Mouse (Mus musculus): ENCODE measurements around the gene Kat6b.

Gene Kat6b

DNA sequence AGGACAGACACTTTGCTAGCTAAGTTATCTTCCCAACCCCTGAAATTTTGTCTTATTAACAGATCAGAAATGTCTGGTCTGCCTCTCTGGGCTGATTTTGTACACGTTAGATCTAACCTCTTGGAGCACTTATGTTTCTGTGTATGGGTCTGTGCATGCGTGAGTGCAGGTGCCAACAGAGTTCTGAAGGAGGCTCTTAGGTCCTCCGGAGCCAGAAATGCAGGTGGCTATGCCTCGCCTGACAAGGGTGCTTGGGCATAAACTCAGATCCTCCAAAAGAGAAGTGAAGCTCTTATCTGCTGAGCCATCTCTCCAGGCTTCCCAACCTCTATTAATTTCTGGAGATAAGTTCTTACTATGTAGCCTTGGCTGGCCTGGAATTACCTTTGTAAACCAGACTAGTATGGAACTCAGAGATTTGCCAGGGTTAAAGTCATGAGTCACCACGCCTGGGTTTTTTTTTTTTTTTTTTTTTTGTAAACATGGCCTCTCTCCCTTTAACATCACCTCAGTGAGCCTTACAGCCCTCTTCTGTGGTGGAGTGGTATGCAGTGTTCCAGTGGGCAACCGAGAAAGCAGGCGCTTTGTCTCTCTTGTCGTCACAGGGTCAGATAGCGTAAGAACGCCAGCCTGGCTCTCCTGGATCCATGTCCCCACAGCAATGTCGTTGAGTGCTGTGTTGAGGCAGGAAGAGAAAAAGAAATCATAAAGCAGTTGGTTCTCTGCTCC is 79.4 kb downstream of the Kat6b start:
- DNase-seq (ENCODE audit: low spot score in 2 of 2), result no peak

DNA sequence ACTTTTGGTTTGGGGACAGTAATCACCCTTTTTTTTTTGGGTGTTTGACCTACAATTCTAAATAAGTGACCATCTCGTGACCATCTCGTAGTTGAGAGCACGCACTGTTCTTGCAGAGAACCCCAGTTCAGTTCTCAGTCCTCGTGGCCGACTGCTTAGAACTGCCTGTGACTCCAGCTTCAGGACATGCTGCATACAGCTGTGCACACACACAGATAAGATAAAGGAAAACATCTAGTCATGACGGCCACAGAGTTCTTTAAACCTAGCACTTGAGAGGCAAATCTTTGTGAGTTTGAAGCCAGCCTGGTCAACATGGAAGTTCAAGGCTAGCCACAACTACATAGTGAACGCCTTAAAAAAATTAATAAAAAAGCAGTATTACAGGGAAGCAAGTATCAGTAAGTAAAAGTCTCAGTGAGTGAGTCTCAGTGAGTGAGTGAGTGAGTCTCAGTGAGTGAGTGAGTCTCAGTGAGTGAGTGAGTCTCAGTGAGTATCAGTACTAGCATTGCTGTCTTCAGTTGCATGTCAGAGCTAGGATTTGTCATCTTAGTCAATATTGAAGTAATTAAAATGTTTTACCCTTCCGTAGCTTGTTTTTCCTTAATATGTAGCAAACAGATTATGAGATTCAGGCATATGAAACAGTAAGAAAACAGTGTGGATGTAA is 80.3 kb downstream of the Kat6b start:
- no peak for DNase-seq (ENCODE audit: low spot score in 2 of 2)

DNA sequence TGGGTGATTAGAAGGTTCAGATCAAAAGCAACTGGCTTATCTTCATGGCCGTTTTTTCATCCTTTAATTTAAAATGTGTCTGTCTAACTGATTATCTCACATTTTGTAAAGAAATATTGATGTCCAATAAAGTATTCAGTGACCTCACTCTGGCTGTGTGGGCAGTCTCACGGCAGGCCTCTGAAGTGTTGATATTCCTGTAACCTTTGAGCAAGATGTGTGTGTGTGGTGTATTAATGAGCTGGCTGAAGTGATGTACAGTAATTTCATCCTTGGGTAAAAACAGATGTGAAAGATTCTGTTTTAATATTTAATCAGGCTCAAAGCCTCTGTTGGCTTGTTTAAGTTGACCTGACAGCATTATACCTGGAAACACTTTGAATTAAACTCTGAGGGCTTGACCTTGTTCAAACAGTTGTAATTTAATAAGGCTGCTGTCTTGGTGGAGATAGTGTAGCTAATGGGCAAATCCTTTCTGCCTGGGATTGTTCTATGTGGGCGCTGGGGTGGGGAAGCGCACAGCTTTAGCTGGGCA is 82.4 kb downstream of the Kat6b start:
- DNase-seq (ENCODE audit: low spot score in 2 of 2), result no peak

DNA sequence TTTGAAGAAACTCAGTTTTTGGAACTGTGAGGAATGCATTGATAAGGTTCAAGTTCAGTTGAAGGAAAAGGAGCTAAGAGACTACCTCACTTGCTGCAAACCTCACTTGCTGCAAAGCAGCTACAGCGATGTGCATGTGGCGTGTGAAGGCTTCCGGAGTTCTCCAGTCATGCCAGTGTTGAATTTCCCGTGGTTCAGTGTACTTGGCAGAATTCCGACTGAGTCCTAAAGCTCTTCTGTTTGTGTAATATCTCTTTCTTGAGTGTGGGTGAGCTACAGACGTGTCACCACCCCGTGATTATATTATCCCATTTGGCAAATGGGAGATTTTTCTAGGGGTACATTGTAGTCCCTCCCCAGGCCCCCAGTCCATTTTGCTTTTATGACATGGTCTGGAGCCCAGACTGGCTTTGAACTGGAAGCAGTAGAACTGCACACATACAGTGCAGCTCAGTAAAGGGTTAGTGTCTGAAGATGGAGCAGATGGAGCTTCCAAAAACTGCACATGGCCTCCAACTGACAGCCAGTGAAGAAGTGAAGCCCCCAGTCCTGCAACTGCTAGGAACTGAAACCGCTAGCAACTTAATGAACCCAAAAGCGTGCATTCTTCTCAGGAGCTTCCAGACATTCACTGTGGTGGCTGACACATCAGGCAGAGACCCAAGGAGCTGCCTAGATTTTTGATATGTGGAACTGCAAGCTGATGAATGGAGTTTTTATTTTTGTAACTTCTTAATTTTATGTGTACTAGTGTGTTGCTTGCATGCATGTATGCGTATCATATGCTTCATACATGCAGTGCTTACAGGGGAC is 84.5 kb downstream of the Kat6b start:
- DNase-seq (ENCODE audit: low spot score in 2 of 2), result no peak

DNA sequence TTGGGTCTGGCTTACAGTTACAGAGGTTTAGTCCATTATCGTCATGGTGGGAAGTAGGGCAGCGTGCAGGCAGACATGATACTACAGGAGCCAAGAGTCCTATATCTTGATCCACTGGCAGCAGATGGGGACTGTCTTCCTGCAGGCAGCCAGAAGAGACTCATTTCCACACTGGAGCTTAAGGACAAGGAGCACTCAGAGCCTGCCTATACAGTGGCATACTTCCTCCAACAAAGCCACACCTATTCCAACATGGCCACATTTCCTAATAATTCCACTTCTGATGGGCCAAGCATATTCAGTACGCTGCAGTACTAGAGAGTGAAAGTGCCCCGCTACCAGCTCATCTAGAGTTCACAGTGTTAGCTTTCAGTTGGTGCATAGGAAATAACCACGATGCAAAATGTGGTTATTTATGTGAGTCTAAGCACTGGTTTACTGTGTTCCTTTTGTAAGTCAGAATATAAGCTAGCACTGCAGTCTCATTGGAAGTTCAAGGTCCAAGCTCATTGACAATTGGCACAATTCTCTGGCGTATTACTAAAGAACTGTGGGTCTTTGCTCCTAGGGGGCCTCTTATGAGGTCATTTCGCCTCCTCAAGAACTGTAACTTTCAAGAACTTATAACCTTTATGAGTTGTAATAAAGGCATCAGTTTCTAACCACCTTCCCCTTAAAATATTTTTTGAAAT is 86.2 kb downstream of the Kat6b start:
- DNase-seq (ENCODE audit: low spot score in 2 of 2), result no peak

DNA sequence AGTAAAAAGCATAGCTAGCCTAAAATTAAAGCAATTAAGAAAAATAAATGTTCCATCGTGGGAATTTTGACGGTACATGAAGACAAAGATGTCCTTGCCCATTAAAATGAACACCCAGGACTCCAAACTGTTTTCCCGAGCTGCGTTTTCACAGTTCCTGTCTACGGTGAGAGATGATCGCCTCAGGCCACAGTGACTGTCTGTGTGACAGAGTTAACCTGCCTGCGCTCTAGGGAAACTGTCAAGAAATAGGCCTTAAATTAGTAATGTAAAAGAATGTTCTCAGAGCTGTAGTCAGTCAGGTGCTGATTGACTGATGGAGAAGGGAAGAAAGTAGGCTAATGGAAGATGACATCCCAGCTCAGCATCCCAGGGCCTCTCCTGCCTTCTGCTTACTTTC is 87.6 kb downstream of the Kat6b start:
- DNase-seq (ENCODE audit: low spot score in 2 of 2), result no peak

DNA sequence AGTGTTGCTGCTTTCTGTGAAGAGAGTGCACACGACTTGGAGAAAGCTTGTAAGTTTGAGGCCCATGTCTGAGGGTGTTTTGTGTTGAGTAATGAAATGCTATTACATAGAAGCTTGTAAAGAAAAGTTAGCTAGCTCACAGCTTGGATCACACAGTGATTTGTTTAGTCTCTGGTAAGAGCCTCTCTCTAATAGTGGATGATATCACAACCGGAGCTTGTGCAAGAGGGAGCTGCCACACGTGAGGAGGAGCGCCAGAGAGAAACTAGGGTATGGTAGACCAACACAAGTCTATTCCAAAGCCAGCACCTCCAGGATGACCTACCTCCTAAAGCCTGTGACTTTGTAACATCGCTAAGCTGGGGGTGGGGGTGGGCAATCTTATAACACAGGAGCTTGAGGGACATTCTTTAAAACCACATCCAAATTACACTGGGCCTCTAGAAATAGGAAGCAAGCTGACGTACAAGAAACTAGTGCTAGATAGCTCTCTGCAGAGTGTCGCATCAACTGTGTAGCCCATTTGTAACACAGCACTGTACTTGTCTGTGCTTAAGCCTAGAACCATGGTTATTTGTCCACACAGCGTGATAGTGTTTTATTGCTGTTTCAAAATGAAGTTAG is 93.6 kb downstream of the Kat6b start:
- DNase-seq (ENCODE audit: low spot score in 2 of 2), result no peak

DNA sequence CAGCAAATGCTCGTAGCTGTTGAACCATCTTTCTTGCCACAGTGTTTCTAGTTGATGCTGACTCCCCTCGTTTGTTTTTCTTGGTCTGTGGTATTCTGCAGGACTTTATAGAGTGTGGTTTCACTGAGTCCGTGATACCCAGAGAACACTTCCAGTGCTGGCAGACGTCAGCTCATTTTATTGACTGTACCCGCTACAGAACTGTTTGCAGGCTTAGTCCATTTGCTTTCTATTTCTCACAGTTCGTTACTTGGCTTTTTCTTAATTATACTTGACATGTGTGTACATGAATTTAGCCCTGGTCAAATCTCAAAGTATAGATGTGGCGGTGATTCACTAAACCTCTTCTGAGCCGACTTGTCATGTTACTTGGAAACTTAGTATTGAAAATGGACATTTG is 95.6 kb downstream of the Kat6b start:
- DNase-seq (ENCODE audit: low spot score in 2 of 2), result no peak

DNA sequence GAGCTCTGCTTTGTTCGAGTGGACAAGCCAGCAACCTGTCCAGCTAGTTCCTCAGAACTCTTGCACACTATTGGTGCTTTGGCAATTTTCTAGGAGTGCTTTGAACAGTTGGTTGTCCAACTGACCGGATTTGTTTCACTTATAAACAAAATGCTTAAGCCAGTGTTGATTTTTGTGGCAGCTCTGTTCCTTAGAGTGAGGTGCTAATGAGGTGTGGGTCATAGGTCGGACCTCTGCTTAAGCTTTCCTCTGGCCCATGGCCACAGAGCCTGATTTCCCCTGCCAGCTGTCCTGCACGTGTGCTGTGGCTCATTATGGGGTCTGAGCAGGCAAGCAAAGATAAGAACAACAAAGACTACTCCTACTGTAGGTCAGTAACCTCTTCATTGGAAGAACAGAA is 100.0 kb downstream of the Kat6b start:
- DNase-seq (ENCODE audit: low spot score in 2 of 2), result no peak

DNA sequence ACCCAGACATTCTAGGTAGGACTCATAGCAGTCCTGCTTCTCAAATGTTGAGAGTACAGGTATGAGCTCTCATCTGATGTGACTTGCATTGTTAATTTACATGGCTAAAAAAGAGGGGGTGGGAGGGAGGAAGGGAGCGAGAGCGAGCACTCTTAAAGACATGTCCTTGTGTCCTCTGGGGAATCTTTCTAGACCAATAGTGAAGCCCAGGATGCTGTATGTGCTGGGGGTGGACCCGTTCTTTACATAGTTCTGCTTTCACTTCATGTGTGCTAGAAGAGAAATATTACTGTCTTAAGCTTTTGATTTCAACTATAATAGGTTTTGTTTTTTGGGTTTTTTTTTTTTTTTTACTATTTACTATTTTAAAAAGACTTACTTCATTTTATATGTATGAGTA is 101.1 kb downstream of the Kat6b start:
- no peak for DNase-seq (ENCODE audit: low spot score in 2 of 2)

DNA sequence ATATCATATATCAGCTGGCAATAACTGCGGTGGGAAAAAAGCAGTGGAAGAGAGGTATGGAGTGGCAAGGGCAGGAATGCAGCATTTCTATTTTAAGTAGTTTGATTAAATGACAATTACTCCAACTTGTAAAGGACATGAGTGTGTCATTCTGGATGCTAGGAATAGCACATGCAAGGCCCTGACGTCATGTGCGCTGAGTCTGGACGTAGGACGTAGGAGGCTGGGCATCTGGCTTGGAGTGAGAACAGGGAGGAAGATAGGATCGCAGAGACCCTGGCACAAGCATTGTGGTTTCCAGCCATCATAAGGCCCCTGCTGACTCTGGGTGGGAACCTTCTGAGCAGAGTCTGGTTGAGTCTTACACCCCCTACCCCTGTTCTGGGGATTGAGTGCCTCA is 101.8 kb downstream of the Kat6b start:
- DNase-seq (ENCODE audit: low spot score in 2 of 2), result no peak

DNA sequence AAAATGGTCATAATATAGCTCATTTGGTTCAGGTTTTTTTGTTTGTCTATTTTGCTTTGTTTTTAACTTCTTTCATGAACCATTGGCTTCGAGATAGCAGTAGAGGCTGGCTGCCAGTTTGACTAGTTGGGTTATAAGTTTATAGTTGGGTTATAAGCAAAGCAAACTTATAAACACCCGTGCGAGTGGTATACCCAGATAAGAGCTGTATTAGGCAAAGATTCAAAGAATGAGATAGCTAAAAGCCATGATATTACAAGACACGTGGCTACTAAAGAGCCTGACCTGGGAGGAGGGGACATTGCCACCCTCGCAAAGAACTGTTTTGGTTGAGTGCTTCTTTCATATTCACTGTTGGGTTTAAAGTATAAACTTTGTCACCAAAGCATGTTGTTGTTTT is 102.6 kb downstream of the Kat6b start:
- no peak for DNase-seq (ENCODE audit: low spot score in 2 of 2)

DNA sequence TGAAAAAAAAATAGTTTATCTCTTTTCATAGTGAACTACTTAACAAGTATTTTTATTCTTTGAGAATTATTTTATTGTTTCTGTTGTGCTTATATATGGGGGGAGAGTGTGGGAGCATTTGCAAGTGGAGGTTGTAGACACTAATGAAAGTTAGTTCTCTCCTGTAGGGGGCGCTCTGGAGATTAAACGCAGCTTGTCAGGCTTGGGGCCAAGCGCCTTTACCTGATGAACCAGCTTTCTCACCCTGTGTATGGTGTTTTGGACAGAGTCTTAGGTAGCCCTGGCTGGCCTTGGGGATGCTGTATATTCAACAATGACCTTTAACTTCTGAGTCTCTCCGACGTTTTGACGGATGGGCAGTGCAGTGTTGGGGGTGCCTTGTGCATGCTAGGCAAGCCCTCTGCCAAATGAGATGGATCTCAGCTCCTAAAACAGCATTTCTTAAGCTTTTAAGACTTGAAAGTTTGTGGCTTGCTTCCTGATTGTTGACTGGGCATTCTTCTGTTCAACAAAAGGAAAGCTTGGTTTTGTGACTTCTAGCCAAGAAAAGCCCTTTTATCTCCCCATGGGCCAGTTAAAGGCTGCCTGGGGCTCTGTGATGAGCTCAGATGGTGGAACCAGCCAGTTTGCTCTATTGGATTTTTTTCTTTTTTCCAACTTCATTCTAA is 103.4 kb downstream of the Kat6b start:
- DNase-seq (ENCODE audit: low spot score in 2 of 2), result no peak

DNA sequence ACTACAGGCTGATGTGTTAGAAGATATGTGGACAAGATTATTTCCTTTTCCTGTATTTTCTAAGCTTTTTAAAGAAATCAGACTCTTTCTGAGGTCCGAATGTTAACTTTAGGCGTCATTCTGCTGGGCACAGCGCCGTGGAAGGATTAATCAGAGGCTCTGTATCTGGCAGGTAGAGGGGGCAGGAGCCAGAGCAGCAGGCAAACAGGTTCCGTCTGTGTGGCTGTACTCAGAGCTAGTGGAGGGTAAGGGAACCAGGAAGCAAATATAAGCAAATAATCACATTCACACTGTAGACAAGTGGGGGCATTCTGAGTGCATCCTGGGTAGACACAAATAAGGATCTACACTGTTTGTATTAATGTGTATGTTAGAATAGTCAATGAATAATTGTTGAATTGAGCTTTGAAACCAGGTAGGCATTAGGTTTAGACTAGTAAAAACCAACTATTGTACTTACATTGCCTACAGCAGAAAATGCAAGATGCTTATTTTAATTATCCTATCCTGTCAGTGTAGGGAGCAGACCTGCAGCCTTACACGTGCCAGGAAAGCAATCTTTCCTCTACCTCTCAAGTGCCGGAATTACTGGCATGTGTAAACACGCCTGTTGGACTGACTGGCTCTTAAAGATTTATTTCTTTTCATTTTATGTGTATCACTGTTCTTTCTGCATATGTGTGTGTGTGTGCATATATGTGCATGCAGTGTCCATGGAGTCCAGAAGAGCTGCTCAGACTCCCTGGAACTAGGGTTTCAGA is 104.4 kb downstream of the Kat6b start:
- DNase-seq (ENCODE audit: low spot score in 2 of 2), result no peak

DNA sequence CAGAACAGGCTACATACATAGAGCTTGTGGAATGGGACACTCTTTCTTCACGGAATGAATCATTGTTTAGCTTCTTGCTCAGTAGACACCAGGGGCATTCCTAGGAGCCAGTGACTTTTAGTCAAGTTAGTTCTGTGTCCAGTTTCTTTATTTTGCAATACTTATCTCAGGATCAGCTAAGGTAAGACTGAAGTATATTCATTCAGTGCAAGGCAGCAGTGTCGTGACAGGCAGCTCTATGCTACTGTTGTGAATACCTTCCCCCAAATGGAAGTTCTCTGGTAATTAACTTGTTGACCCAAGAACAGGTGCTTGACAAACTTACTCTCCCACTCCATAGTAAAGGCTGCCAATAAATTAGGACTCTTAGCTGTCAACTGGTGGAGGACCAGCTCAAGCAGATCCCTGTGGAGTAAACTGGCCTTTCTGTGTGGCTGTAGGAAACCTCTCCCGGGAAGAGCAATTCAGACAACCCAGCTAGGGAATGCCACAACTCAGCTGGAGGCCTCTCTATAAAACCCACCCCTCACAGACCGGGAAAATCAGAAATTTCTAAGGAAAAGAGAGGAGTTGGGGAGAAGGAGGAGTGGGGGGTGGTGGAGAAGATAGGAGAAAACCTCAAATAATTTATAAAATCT is 105.4 kb downstream of the Kat6b start:
- DNase-seq (ENCODE audit: low spot score in 2 of 2), result no peak

DNA sequence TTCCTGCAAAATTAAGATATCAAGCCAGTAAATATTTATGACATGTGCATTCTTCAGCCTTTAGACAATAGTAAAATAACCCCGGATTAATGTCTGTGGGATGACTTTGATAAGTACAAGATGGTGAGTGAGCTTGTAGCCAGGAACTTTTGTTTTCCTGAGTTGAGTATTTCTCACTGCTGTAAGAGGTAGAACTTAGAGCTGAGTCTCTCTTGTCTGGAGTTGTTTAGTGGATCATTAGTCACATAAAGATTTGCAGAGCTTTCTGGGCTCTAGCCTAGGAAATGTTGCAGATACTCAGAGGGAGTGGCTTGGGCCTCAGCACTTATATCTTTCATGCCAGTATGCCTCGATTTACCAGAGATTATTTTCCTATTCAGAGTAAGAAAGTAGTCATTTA is 106.7 kb downstream of the Kat6b start:
- DNase-seq (ENCODE audit: low spot score in 2 of 2), result no peak

DNA sequence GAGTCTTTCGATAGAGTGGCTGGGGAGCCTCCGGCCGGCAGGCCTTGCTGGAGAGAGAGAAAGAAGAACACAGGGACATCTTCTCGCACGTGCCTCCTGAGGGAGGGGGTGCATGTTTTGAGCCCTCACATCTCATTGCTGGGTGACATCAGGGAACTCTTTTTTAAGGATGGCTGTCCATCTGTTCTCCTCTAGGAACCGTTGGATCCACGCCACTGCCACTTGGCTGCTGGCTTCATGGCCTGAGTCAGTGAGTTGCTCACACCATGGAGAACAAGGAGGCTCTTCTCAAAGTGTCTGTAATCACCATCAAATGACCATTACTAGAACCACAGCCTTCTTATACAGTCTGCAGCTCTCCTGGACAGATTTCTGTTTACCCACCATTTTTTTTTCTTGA is 108.4 kb downstream of the Kat6b start:
- DNase-seq (ENCODE audit: low spot score in 2 of 2), result no peak

DNA sequence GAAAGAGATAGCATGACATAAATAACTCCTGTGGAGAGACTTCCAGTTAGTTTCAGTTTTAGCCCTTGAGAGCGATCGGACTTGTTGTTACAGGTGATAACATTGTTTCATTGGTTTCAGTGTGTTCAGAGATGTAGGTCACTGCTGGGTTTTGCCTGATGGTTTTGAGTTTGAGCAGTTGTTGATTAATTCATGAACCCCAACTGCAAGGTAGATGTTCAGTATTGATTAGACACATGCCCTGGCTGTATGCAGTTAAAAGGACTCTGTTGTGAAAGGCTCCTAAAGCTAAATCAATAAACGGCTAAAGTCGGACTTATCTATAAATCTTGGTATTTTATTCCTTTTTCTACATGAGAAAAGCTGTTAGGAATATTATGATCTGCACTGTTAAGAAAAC is 109.0 kb downstream of the Kat6b start:
- DNase-seq (ENCODE audit: low spot score in 2 of 2), result no peak

DNA sequence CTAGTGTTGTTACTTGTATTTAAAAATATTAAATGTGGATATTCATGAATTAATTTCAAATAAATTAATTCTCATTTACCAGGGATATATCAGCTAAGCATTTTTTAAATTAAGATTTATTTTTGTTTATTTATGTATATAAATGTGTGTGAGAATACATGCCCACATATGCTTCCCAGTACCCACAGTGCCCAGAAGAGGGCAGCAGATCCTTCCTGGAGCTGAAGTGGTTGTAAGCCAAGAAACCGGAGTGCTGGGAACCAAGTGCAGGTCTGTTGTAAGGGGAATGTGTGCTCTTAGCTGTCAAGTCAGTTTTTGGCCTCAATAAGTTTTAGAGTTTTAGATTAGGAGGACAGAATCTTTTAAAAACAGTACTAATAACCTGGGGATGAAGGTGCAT is 110.9 kb downstream of the Kat6b start:
- no peak for DNase-seq (ENCODE audit: low spot score in 2 of 2)
